Mouse (Mus musculus): ENCODE data around the gene Kras.

Gene Kras

GRCm38 (mm10) chr6:145247886-145248285 is 2.2 kb downstream of the Kras start:
- DNase-seq: peak; percentile 10

- DNase-seq: no peak
These were observed 3.2 kb downstream of the Kras start for GRCm38 (mm10) chr6:145246841-145247240.

GRCm38 (mm10) chr6:145242521-145242920 is 7.5 kb downstream of the Kras start:
- no peak for DNase-seq

- no peak for DNase-seq
These were observed 9.8 kb downstream of the Kras start for GRCm38 (mm10) chr6:145240285-145240684.

- DNase-seq: no peak
These were observed 12.9 kb downstream of the Kras start for GRCm38 (mm10) chr6:145237148-145237547.

- no peak for DNase-seq
These were observed 14.7 kb downstream of the Kras start for GRCm38 (mm10) chr6:145235367-145235766.

- DNase-seq: no peak
These were observed 15.6 kb downstream of the Kras start for GRCm38 (mm10) chr6:145234391-145234790.

- no peak for DNase-seq
These were observed 23.7 kb downstream of the Kras start for GRCm38 (mm10) chr6:145226296-145226695.

GRCm38 (mm10) chr6:145224246-145224645 is 25.8 kb downstream of the Kras start:
- DNase-seq: no peak

GRCm38 (mm10) chr6:145215826-145216225 is 34.2 kb downstream of the Kras start:
- DNase-seq: no peak

- DNase-seq: no peak
These were observed 36.1 kb downstream of the Kras start for GRCm38 (mm10) chr6:145213916-145214315.

- no peak for DNase-seq
These were observed 38.4 kb downstream of the Kras start for GRCm38 (mm10) chr6:145211376-145212305.

- DNase-seq: peak; percentile 98
These were observed 39.2 kb downstream of the Kras start, which contains the start of the genes Casc1 and Etfrf1 for GRCm38 (mm10) chr6:145210816-145211338. TSS of gene Casc1 (minus strand) at chr6:145211005. TSS of gene Etfrf1 (plus strand) at chr6:145211134.

- no peak for DNase-seq
These were observed 39.9 kb downstream of the Kras start for GRCm38 (mm10) chr6:145210056-145210680.

- DNase-seq: no peak
These were observed 44.9 kb downstream of the Kras start for GRCm38 (mm10) chr6:145205142-145205541.

- no peak for DNase-seq
These were observed 45.6 kb downstream of the Kras start for GRCm38 (mm10) chr6:145204440-145204839.

- no peak for DNase-seq
These were observed 47.5 kb downstream of the Kras start for GRCm38 (mm10) chr6:145202432-145203125.

GRCm38 (mm10) chr6:145197949-145198686 is 51.9 kb downstream of the Kras start:
- DNase-seq: no peak

GRCm38 (mm10) chr6:145193446-145193845 is 56.6 kb downstream of the Kras start:
- DNase-seq: no peak

GRCm38 (mm10) chr6:145193038-145193437 is 57.0 kb downstream of the Kras start:
- no peak for DNase-seq

GRCm38 (mm10) chr6:145187093-145188088 is 62.6 kb downstream of the Kras start:
- no peak for DNase-seq

All from liver (tissue).